Mouse (Mus musculus) bone marrow, adult 2 months (tissue): Measurements from ENCODE around the gene Ube2cbp.

Experiments
- CTCF ChIP-seq: fragments of 200-500 bp; IDR thresholded peaks from 2 replicates; pipeline ENCODE4 v1.5.1; 2011; ENCODE audit warnings: low read length, control low read depth; ENCODE audit not compliant: control insufficient read depth, insufficient read depth
- POLR2A ChIP-seq: fragments of 200-500 bp; IDR thresholded peaks from 2 replicates; pipeline ENCODE4 v1.6.1; 2011; ENCODE audit warnings: low read depth, mild to moderate bottlenecking, control low read depth, low read length, borderline replicate concordance; ENCODE audit not compliant: control insufficient read depth

DNA sequence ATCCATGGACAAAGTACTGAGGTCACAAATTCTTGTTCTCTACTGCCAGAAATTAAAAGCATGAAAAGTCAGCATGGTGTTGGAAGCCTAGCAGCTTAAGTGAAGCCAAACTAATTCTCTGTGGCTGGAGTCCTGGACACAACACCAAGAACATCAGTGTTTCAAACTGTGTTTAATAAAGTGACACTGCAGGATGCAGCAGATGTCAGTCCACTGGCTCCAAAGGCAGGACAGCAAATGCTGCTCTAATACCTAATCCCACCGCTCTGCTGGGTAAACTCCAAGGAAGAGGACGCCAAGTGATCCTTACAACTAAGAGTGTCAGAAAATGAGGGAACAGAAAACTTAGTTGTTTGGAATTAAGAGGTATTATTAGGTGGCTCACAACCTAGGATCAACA, 158.2 kb downstream of the Ube2cbp start:
- no peak for TF ChIP-seq POLR2A
- no peak for TF ChIP-seq CTCF
